ENCODE assay signal across 8 mouse cellular contexts in genomic region chr2:164520782-164521181, GRCm38 (mm10). TPM values are rescaled to one million over a fixed set of nuclear protein-coding genes. Genes with fewer than 3 reads are reported as not detected.
DNase-seq lines count a peak whose midpoint lies in the region; ATAC-seq and TF ChIP-seq lines count a peak whose summit lies in the region.

No protein-coding gene starts in this region.

- H3K27me3 ChIP-seq in hindbrain, embryonic 11.5 days (ENCODE audit: control insufficient read depth, insufficient read depth, low read length), result no peaks in the 10 kb centered on the region
- H3K27me3 ChIP-seq in hindbrain, embryonic 14.5 days (ENCODE audit: control insufficient read depth, insufficient read depth, low read length), result no peaks in the 10 kb centered on the region
- H3K27me3 ChIP-seq in embryonic facial prominence, embryonic 10.5 days (replicated peaks; ENCODE audit: low read depth, poor library complexity, severe bottlenecking), result peaks cover 19% of the 10 kb centered on the region
- H3K27me3 ChIP-seq in kidney, embryonic 14.5 days (ENCODE audit: control insufficient read depth, insufficient read depth, low read length), result no peaks in the 10 kb centered on the region
- no peaks in the 10 kb centered on the region for H3K27me3 ChIP-seq in thymus, adult 2 months (ENCODE audit: control insufficient read depth, insufficient read depth, low read length)

- no peaks in the 10 kb centered on the region for H3K36me3 ChIP-seq in hindbrain, embryonic 11.5 days (ENCODE audit: control insufficient read depth, insufficient read depth, low read length)
- no peaks in the 10 kb centered on the region for H3K36me3 ChIP-seq in hindbrain, embryonic 14.5 days (replicated peaks; ENCODE audit: control insufficient read depth, insufficient read depth)
- no peaks in the 10 kb centered on the region for H3K36me3 ChIP-seq in embryonic facial prominence, embryonic 10.5 days (replicated peaks)
- no peaks in the 10 kb centered on the region for H3K36me3 ChIP-seq in kidney, embryonic 14.5 days (ENCODE audit: control insufficient read depth, insufficient read depth, low read length)
- no peaks in the 10 kb centered on the region for H3K36me3 ChIP-seq in thymus, adult 2 months (ENCODE audit: control insufficient read depth, insufficient read depth, low read length)

- TF ChIP-seq POLR2A in thymus, adult 2 months (IDR thresholded peaks at IDR 0.05; ENCODE audit: control insufficient read depth, extremely low read depth, insufficient read depth, low read length, poor library complexity), result no peak

- no peak overlapping the region for H3K4me2 ChIP-seq in hindbrain, embryonic 11.5 days (replicated peaks; ENCODE audit: low read depth, low read length)
- no peak overlapping the region for H3K4me2 ChIP-seq in hindbrain, embryonic 14.5 days (replicated peaks)
- H3K4me2 ChIP-seq in kidney, embryonic 14.5 days (replicated peaks; ENCODE audit: low read depth, low read length), result no peak overlapping the region

- no peak overlapping the region for H3K27ac ChIP-seq in hindbrain, embryonic 11.5 days (ENCODE audit: low read depth, low read length)
- no peak overlapping the region for H3K27ac ChIP-seq in hindbrain, embryonic 14.5 days
- no peak overlapping the region for H3K27ac ChIP-seq in embryonic facial prominence, embryonic 10.5 days (replicated peaks)
- H3K27ac ChIP-seq in kidney, embryonic 14.5 days (ENCODE audit: low read depth, low read length), result no peak overlapping the region
- H3K27ac ChIP-seq in thymus, adult 2 months (ENCODE audit: control insufficient read depth, insufficient read depth, low read length), result no peak overlapping the region

- peak; percentile 61; the same call in 1 of the 2 replicates for TF ChIP-seq CTCF in thymus, adult 2 months (IDR thresholded peaks at IDR 0.05; ENCODE audit: borderline replicate concordance, control insufficient read depth, extremely low read depth, insufficient read depth, low read length, poor library complexity)

- 12% methylated on average over 3 of the region's 3 CpGs for WGBS in hindbrain, embryonic 11.5 days
- 8% methylated on average over 3 of the region's 3 CpGs for WGBS in hindbrain, embryonic 14.5 days
- 7% methylated on average over 3 of the region's 3 CpGs for whole genome bisulfite sequencing in embryonic facial prominence, embryonic 10.5 days
- WGBS in kidney, embryonic 14.5 days, result 17% methylated on average over 3 of the region's 3 CpGs
- 10% methylated on average over 3 of the region's 3 CpGs for WGBS in thymus, adult 2 months

- ATAC-seq in hindbrain, embryonic 11.5 days (ENCODE audit: low FRiP score), result no peak
- ATAC-seq in hindbrain, embryonic 14.5 days (ENCODE audit: low FRiP score), result no peak
- peak; percentile 61; the same call in 1 of the 2 replicates for ATAC-seq in kidney, embryonic 14.5 days (ENCODE audit: low FRiP score, low TSS enrichment)
- no peak for ATAC-seq in erythroid progenitor cell, adult 5-6 weeks (replicated peaks; ENCODE audit: low FRiP score, poor library complexity, severe bottlenecking)

- no peak overlapping the region for H3K9ac ChIP-seq in hindbrain, embryonic 11.5 days (ENCODE audit: low read depth, low read length)
- no peak overlapping the region for H3K9ac ChIP-seq in hindbrain, embryonic 14.5 days
- no peak overlapping the region for H3K9ac ChIP-seq in kidney, embryonic 14.5 days (ENCODE audit: low read depth, low read length)

- no peaks in the 10 kb centered on the region for H3K9me3 ChIP-seq in hindbrain, embryonic 11.5 days (ENCODE audit: control insufficient read depth, low read length)
- H3K9me3 ChIP-seq in hindbrain, embryonic 14.5 days (ENCODE audit: control insufficient read depth, low read length), result no peaks in the 10 kb centered on the region
- 0 out of 2 replicates have a peak, but pooled peaks cover 10% of the 10 kb centered on the region for H3K9me3 ChIP-seq in embryonic facial prominence, embryonic 10.5 days
- H3K9me3 ChIP-seq in kidney, embryonic 14.5 days (ENCODE audit: control insufficient read depth, low read length), result no peaks in the 10 kb centered on the region

- H3K4me1 ChIP-seq in hindbrain, embryonic 11.5 days (replicated peaks; ENCODE audit: control insufficient read depth, insufficient read depth, low read length), result no peaks in the 10 kb centered on the region
- H3K4me1 ChIP-seq in hindbrain, embryonic 14.5 days (replicated peaks; ENCODE audit: control insufficient read depth, insufficient read depth, low read length), result no peaks in the 10 kb centered on the region; the same call in 1 of the 2 replicates
- peaks cover 16% of the 10 kb centered on the region for H3K4me1 ChIP-seq in embryonic facial prominence, embryonic 10.5 days
- H3K4me1 ChIP-seq in kidney, embryonic 14.5 days (ENCODE audit: control insufficient read depth, insufficient read depth, low read length), result 0 out of 2 replicates have a peak, but pooled peaks cover 3% of the 10 kb centered on the region
- H3K4me1 ChIP-seq in thymus, adult 2 months (replicated peaks; ENCODE audit: control insufficient read depth, insufficient read depth, low read length), result peaks cover 24% of the 10 kb centered on the region

- no peak overlapping the region for H3K4me3 ChIP-seq in hindbrain, embryonic 11.5 days (ENCODE audit: low read depth, low read length)
- no peak overlapping the region for H3K4me3 ChIP-seq in hindbrain, embryonic 14.5 days (replicated peaks; ENCODE audit: low read length)
- no peak overlapping the region for H3K4me3 ChIP-seq in embryonic facial prominence, embryonic 10.5 days
- H3K4me3 ChIP-seq in kidney, embryonic 14.5 days (ENCODE audit: low read length), result no peak overlapping the region
- H3K4me3 ChIP-seq in thymus, adult 2 months (ENCODE audit: control insufficient read depth, insufficient read depth, low read length), result no peak overlapping the region

- DNase-seq in hindbrain, embryonic 11.5 days (ENCODE audit: low spot score), result peak; percentile 43
- no peak for DNase-seq in hindbrain, embryonic 14.5 days (ENCODE audit: low spot score)
- peak; percentile 77 for DNase-seq in Muller cell, postnatal 12 days (ENCODE audit: inconsistent ontology term)
- peak; percentile 53 for DNase-seq in embryonic facial prominence, embryonic 10.5 days (ENCODE audit: low spot score)
- peak; percentile 70 to 77 for DNase-seq in lung, postnatal 4 days
- DNase-seq in thymus, adult 2 months, result peak; percentile 45

RNA-seq across cellular contexts. Expression of gene Pigt, which starts 23.5 kb away (rescaled TPM):
- 47.9 and 56.8 TPM in 2 replicates for polyA plus RNA-seq in hindbrain, embryonic 11.5 days (2014; fragmentation: Nextera tagmentation; extraction: Ambion mirVana)
- polyA plus RNA-seq in hindbrain, embryonic 14.5 days (2014; fragmentation: Nextera tagmentation; extraction: Ambion mirVana), result 109 and 110 TPM in 2 replicates
- 34.8 and 38.1 TPM in 2 replicates for polyA plus RNA-seq in embryonic facial prominence, embryonic 10.5 days (2016; fragmentation: Nextera tagmentation; extraction: Ambion mirVana)
- polyA plus RNA-seq in kidney, embryonic 14.5 days (2014; fragmentation: Nextera tagmentation; extraction: Ambion mirVana), result 70.7 and 79.2 TPM in 2 replicates
- 146 and 202 TPM in 2 replicates for polyA plus RNA-seq in thymus, adult 2 months (2012; rRNA removed)
- total RNA-seq in erythroid progenitor cell, adult 5-6 weeks (2015; ENCODE audit: low replicate concordance), result 18.0 and 22.7 TPM in 2 replicates
- total RNA-seq in erythroid progenitor cell, adult 5-6 weeks (2017; ENCODE audit: low replicate concordance), result 7.7 and 26.9 TPM in 2 replicates

RNA-seq across cellular contexts. Expression of gene Dbndd2, which starts 34.9 kb away (rescaled TPM):
- 2.4 and 3.8 TPM in 2 replicates for polyA plus RNA-seq in hindbrain, embryonic 11.5 days (2014; fragmentation: Nextera tagmentation; extraction: Ambion mirVana)
- 13.8 and 14.4 TPM in 2 replicates for polyA plus RNA-seq in hindbrain, embryonic 14.5 days (2014; fragmentation: Nextera tagmentation; extraction: Ambion mirVana)
- 1.8 TPM in 2 replicates for polyA plus RNA-seq in embryonic facial prominence, embryonic 10.5 days (2016; fragmentation: Nextera tagmentation; extraction: Ambion mirVana)
- 12.4 and 14.7 TPM in 2 replicates for polyA plus RNA-seq in kidney, embryonic 14.5 days (2014; fragmentation: Nextera tagmentation; extraction: Ambion mirVana)
- polyA plus RNA-seq in thymus, adult 2 months (2012; rRNA removed), result 19.6 and 24.8 TPM in 2 replicates
- 6.3 TPM in 1 of 2 replicates, not detected in the other for total RNA-seq in erythroid progenitor cell, adult 5-6 weeks (2015; ENCODE audit: low replicate concordance)
- total RNA-seq in erythroid progenitor cell, adult 5-6 weeks (2017; ENCODE audit: low replicate concordance), result 0.61 TPM in 1 of 2 replicates, not detected in the other

RNA-seq across cellular contexts. Expression of gene Wfdc2, which starts 41.4 kb away (rescaled TPM):
- polyA plus RNA-seq in hindbrain, embryonic 11.5 days (2014; fragmentation: Nextera tagmentation; extraction: Ambion mirVana), result 22.9 TPM in 2 replicates
- polyA plus RNA-seq in hindbrain, embryonic 14.5 days (2014; fragmentation: Nextera tagmentation; extraction: Ambion mirVana), result 2.4 and 4.0 TPM in 2 replicates
- 59.8 and 62.7 TPM in 2 replicates for polyA plus RNA-seq in embryonic facial prominence, embryonic 10.5 days (2016; fragmentation: Nextera tagmentation; extraction: Ambion mirVana)
- polyA plus RNA-seq in kidney, embryonic 14.5 days (2014; fragmentation: Nextera tagmentation; extraction: Ambion mirVana), result 330 and 331 TPM in 2 replicates
- 20.5 and 28.7 TPM in 2 replicates for polyA plus RNA-seq in thymus, adult 2 months (2012; rRNA removed)
- not detected in 2 replicates for total RNA-seq in erythroid progenitor cell, adult 5-6 weeks (2015; ENCODE audit: low replicate concordance)
- not detected in 2 replicates for total RNA-seq in erythroid progenitor cell, adult 5-6 weeks (2017; ENCODE audit: low replicate concordance)

RNA-seq across cellular contexts. Expression of gene Trp53tg5, which starts 47.3 kb away (rescaled TPM):
- polyA plus RNA-seq in hindbrain, embryonic 11.5 days (2014; fragmentation: Nextera tagmentation; extraction: Ambion mirVana), result not detected in 2 replicates
- polyA plus RNA-seq in hindbrain, embryonic 14.5 days (2014; fragmentation: Nextera tagmentation; extraction: Ambion mirVana), result 0.28 TPM in 1 of 2 replicates, not detected in the other
- not detected in 2 replicates for polyA plus RNA-seq in embryonic facial prominence, embryonic 10.5 days (2016; fragmentation: Nextera tagmentation; extraction: Ambion mirVana)
- polyA plus RNA-seq in kidney, embryonic 14.5 days (2014; fragmentation: Nextera tagmentation; extraction: Ambion mirVana), result not detected in 2 replicates
- not detected in 2 replicates for polyA plus RNA-seq in thymus, adult 2 months (2012; rRNA removed)
- total RNA-seq in erythroid progenitor cell, adult 5-6 weeks (2015; ENCODE audit: low replicate concordance), result not detected in 2 replicates
- not detected in 2 replicates for total RNA-seq in erythroid progenitor cell, adult 5-6 weeks (2017; ENCODE audit: low replicate concordance)

RNA-seq across cellular contexts. Expression of gene Spint3, which starts 52.5 kb away (rescaled TPM):
- polyA plus RNA-seq in hindbrain, embryonic 11.5 days (2014; fragmentation: Nextera tagmentation; extraction: Ambion mirVana), result not detected in 2 replicates
- not detected in 2 replicates for polyA plus RNA-seq in hindbrain, embryonic 14.5 days (2014; fragmentation: Nextera tagmentation; extraction: Ambion mirVana)
- not detected in 2 replicates for polyA plus RNA-seq in embryonic facial prominence, embryonic 10.5 days (2016; fragmentation: Nextera tagmentation; extraction: Ambion mirVana)
- polyA plus RNA-seq in kidney, embryonic 14.5 days (2014; fragmentation: Nextera tagmentation; extraction: Ambion mirVana), result not detected in 2 replicates
- polyA plus RNA-seq in thymus, adult 2 months (2012; rRNA removed), result not detected in 2 replicates
- not detected in 2 replicates for total RNA-seq in erythroid progenitor cell, adult 5-6 weeks (2015; ENCODE audit: low replicate concordance)
- not detected in 2 replicates for total RNA-seq in erythroid progenitor cell, adult 5-6 weeks (2017; ENCODE audit: low replicate concordance)
